Mouse (Mus musculus) layer of hippocampus, adult 11-12 months (tissue): Measurements from ENCODE around the gene Mllt1.

ENCODE experiments used
- DNase-seq: peaks from one replicate; pipeline ENCODE4 v3.0.0; 2022; ENCODE audit warnings: low spot score

Mllt1 gene

DNA sequence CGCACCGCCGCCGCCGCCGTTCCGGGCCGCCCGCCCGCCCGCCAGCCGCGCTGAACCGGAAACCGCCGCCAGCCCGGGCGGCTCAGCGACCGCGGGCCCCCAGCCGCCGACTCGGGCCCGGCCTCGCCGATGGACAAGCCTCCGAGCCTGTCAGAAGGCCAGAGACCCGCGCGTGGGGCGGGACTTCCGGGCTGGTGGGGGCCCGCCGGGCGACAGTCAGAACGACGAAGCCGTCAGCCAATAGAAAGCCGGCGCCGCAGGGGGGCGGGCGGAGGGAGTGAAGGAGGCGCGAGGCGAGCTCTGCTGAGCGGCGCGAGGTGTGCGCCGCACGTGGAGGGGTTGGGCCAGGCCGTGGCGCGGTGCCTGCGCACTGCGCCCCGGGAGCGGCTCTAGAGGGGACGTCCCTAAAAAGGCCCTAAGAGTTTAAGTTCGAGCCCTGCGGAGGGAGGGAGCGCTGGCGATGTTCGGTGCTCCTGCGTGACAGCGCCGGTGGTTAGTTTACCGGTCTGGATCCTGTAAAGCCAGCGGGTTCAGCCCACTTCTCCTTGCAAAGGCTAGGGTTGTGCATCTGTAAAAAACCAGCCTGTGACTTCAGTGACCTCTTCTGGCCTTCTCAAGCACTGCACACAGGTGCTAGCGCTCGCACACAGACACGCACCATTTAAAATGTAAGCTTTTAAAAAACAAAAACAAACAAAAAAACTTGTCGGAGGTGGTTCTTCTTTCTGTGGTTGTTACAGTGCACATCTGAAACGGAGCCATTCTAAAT is at the start of gene Mllt1:
Gene Mllt1, minus strand, starts transcription at position 53 of the 769 bp plus-strand sequence.
- peak; percentile 99 for DNase-seq

DNA sequence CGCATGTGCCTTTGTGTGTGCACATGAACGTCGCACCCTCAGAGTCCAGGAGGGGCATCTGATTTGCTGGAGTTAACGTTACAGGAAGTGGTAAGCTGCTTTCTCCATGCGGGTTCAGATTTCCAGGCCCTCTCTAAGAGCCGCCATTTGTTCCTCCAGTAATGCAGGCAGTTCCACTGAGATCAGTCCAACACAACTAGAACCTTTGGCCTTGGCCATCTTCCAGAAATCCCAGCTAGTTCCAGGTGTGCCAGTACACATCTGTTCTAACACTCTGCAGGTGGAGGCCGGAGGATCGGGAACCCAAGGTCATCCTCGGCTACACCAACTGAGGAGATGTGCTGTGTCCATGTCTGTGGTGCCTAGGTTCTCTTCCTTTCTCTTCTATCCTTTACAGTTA is 49.7 kb upstream of the Mllt1 start:
- no peak for DNase-seq

GRCm38 (mm10) chr17:56982013-56982412 is 46.8 kb upstream of the Mllt1 start, which contains the start of gene Acer1:
Gene Acer1, minus strand, starts transcription at chr17:56982126.
- DNase-seq, result no peak

DNA sequence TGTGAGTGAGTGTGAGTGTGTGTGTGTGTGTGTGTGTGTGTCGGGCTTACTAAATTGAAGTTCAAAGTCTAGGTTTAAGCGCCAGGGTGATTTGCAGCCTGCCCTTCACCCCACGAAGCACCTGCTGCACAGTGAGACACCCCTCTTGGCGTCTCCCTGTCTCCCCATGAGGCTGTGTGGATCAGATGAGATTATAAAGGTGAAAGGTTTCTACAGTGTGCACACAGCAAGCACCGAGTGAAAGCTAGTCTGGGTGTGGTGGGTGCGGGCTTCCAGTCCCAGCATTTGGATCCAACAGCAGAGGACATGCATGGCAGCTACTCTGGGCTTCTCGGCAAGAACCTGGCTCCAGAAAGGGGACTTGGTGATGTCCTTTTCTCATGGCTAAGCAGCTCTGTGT is 45.8 kb upstream of the Mllt1 start:
- no peak for DNase-seq

DNA sequence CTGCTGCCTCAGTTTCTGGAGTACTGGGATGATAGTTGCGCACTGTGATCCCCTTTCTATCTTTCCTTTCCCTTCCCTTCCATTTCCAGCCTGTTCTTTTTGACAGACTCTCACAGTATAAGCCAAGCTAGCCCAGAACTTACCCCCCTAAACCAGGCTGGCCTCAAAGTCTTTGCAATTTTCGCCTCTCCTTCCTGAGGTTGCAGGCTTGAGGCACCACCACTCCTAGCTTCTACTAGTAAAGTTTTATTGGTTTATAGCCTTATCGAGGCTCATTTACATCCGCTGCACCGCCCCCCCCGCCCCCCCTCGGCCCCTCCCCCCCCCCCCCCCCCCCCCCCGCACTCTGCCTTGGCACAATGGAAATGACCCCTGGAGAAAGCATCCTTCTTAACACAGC is 44.3 kb upstream of the Mllt1 start:
- DNase-seq, result no peak

GRCm38 (mm10) chr17:56976531-56977390 is 41.5 kb upstream of the Mllt1 start:
- DNase-seq, result no peak

- no peak for DNase-seq
These were observed 40.2 kb upstream of the Mllt1 start for GRCm38 (mm10) chr17:56975391-56975790.

DNA sequence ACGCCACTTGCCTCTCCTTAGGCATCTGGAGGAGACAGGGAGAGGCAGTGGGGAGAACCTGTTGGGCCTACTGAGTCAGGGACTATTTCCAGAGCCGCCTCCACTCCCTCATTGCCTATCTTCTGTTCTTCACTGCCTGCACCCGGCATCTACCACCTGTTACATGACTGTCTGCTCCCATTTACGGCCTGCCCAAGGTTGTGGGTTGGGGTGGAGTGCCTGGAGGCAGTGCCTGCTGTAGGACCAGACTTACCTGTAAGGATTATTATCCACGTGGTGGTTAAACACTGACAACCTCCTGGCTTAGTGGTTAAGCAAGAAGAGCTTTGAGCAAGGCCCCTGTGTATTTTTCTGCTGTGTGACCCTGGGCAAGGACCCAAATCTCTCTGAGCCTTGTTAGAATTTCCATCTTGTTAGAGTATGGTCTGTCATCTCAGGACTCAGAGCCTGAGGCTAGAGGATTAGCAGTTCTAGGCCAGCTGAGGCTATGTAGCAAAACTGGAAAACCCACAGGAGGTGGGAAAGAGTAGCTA is 39.6 kb upstream of the Mllt1 start:
- no peak for DNase-seq

- DNase-seq, result no peak
These were observed 38.9 kb upstream of the Mllt1 start for GRCm38 (mm10) chr17:56973956-56974707.

DNA sequence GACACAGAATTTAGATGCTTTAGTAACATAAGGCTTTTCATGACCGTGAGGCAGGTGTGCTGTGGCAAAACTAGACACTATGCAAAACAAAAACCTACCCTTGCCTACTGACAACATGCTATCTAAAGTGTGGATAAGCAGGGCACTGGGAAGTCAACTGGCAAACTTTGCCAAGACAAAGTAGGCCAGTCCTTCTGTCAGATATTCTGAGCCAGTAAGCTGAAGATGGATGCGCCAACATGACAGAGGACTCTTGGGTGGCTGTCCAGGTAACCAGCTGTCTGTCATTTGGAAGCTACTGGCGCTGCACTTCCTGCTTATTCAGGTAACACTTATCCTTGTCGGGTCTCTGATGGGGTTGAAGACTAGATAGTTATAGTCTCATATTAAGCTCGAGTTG is 34.9 kb upstream of the Mllt1 start:
- DNase-seq, result no peak

DNA sequence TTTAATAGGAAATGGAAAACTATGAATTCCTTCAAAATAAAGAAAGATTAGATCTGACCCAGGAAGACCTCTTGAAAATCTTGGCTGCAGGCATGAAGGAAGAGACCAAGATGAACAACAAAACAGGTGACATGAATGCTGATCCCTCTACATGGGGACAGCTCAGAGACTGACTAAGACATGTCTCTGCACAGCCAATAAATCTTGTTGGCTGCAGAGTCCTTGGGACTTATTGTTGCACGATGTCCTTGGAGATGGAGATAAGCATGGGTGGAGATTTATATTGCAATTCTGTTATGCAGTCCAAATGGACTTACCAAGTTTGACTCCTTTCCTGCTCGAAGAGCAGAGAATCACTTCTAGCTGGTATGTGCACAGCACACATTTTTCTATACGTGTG is 34.1 kb upstream of the Mllt1 start:
- DNase-seq, result no peak

- no peak for DNase-seq
These were observed 28.4 kb upstream of the Mllt1 start for GRCm38 (mm10) chr17:56963646-56964045.

GRCm38 (mm10) chr17:56962642-56963405 is 27.6 kb upstream of the Mllt1 start:
- DNase-seq, result no peak

- DNase-seq, result no peak
These were observed 26.7 kb upstream of the Mllt1 start for GRCm38 (mm10) chr17:56961880-56962279.

GRCm38 (mm10) chr17:56958667-56959066 is 23.5 kb upstream of the Mllt1 start:
- no peak for DNase-seq

DNA sequence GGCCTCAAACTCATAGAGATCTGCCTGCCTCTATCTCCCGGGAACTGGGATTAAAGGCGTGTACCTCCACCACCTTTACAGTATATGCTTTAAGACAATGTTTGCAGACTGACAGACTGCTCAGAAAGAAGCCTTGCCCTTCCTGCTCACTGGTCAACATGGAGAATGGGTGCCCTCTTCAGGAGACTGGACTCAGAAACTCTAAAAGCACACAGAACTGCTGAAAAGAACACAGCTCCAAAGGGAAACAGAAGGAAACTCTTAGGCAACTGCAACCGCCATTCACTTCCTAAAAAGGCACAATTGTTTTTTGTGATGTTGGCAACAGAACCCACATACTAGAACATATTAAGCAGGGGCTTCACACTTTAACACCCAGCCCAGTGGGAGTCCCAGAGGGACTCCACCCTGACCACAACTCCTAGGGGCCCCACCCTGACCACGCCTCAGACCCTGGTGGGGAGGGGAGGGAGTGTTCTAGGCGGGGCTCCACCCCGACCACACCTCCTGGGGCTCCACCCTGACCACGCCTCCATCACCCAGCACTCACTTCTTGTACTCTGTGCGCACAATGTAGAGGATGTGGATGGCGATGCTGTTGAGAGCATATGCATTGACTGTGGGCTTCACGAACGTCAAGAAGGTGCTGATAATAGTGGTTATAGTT is 22.7 kb upstream of the Mllt1 start:
- DNase-seq, result no peak

GRCm38 (mm10) chr17:56954871-56955270 is 19.7 kb upstream of the Mllt1 start:
- no peak for DNase-seq

DNA sequence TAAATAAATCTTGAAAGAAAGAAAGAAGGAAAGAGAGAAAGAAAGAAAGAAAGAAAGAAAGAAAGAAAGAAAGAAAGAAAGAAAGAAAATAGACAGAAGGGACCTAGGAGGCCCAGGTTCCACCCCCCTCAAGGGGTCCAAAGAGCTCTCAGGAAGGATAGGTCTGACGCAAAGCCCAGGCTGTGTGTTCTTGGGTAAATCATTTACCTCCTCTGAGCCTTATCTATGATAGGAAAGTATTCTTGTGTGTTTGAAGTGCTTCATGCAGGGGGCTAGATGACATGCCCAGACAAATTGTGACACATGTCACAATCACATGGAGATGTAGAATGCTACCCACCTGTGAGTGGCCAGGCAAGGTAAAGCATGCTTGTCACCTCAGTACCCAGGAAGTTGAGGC is 17.4 kb upstream of the Mllt1 start:
- DNase-seq, result no peak

GRCm38 (mm10) chr17:56950915-56951314 is 15.7 kb upstream of the Mllt1 start:
- peak; percentile 56 for DNase-seq

DNA sequence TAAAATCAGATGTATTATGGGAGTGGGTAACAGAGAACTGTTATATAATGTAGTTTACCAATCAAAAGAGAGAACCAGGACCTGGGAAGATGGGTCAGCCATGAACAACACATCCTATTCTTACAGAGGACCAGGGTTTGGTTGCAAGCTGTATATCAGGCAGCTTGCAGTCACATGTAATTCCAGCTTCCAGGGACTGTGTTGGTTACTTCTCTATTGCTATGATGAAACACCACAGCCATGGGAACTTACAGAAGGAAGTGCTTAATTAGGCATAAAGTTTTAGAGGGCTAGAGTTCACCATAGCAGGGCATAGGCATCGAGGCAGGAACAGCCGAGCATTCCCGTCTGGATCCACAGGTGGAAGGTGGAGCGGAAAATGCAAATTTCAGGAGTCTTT is 3.5 kb upstream of the Mllt1 start:
- no peak for DNase-seq

DNA sequence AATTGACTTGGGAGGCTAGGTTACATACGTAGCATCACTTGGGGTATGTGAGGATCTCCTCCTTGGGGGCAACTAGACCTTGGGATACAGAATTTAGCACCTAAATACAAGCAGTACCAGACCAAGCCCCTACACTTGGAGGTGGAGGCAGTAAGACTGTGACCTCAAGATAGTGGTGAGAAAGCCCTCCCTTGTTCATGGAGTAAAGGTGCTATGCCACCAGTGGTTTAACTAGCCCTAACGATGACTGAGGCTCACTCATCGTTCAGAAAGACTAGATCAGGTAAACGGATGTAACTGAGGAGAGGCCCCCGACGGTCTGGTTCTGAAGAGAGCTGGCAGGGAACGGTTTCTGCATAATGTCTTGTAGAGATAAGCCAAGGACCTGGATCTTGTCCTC is 1.5 kb upstream of the Mllt1 start:
- no peak for DNase-seq
